Mouse (Mus musculus): ENCODE measurements at regions not wholly inside any gene's neighbourhood (a gene's known extent, or its start where the extent isn't known, plus 50 kb on each side); places are given as distances from the start of the nearest gene placed in this dataset.

DNA sequence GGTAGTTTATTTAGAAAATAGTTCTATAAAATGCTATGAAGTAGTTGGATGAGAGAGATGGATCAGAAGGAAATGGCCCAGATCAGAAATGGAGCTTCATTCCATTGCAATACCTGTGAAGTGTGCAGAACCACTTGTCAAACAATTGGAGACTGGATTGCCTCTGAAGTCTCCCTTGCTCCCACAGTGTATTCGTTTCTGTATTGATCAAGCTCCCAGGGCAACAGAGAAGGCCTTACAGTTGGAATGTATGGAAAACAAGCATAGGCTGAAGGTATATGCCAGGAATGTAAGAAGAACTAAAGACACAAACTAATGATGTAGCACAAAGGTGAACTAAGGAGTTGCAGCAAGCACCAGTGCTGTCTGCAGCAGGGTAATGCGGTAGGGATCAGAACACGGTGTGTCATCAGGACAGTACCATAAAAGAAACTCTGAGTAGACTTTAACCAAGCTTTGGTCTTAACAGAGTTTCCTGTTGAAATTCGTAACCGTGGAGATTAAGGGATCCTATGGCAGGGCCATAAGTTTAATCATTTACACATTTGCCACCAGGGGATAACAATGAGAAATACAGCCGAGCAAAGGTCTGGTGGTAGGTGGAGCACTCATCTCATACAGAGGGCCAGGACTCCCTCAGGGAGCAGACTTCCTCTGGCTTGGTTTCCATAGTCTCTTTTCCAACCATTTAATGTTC lies 732.9 kb upstream of the 2610301B20Rik start:
- DNase-seq (ENCODE audit: low read depth): no peak

DNA sequence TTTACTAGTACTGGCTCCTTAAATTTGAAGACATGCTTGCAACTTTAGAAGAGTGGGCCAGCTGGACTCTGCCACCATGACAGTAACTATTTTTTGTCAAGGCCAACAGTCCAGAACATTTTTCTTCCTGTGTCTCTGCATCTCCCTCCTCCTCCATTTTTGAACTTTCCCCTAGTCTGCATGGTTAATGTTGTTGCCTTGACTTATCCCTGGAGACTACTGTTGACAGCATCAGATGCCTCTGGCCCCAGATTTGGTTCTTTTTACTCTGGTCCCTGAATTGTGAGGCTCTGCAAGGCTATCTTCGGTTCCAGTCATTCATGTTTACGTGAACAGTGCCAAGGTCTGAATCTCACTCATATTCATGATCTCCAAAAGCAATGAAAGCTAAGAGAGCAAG lies 724.4 kb upstream of the 2610301B20Rik start:
- no peak for DNase-seq (ENCODE audit: low read depth)

DNA sequence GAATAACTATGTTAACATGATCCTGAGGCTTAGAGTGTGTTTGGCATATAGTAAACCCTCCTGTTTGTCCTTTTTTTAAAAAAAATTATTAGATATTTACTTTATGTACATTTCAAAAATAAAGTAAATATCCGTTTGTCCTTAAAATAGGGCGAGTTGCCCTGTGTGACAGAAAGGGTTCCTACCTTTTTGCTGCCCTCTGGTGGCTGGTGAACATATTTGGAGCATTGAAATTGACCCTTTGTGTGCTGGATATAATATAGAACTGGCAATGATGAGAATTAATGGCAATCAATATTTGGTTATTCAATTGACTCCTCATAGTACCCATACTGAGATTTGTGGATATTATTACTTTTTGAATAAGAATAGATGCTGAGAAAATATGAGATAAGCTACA lies 723.8 kb upstream of the 2610301B20Rik start:
- peak; percentile 23 for DNase-seq (ENCODE audit: low read depth)

DNA sequence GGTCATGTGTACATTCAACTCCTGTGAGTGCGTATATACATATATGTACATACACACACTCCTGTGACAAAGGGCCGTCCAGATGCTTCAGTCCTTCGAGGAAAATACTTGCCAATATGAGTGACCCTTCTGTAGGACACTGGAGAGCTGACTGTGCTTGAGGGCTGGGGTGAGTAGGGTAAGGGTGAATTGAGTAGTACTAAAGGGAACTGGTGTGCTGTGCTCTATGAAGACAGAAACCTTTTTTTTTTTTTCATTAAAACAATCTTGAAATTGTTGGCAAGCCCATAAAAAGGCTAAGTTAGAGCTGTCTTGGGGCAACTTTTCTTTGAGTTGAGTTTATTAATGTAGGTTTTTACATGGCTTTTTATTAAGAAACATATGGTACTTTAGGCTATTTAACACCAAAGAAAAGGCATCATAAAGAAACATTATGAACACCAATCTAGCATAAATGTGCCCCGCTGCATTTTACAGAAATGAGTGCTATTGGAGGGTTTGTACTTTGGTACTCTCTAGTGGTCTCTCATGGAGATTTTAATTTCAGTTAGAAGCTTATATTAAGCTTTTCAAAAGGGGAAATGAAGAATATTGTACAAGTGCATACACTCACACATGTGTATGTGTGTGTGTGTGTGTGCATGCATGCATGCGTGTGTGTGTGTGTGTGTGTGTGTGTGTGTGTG lies 718.5 kb upstream of the 2610301B20Rik start:
- no peak for DNase-seq (ENCODE audit: low read depth)

DNA sequence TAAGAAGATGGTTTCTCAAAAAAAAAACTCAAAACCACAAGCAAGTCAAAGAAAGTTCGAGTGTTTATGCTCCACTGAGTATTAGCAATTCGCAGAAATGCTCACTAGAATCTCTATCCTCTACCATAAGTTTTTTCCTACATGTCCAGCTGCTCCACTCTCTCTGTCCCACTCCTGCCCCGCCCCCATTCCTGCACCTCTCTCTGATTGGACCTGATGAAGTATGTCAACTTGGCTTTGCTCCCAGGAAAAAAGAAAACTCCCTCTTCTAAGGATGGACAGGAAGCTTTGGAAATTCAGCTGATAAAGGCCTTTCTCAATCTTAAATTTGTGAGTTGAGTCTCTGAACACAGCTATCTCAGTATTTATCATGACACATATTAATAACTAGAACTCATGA lies 684.4 kb upstream of the 2610301B20Rik start:
- no peak for DNase-seq (ENCODE audit: low read depth)

DNA sequence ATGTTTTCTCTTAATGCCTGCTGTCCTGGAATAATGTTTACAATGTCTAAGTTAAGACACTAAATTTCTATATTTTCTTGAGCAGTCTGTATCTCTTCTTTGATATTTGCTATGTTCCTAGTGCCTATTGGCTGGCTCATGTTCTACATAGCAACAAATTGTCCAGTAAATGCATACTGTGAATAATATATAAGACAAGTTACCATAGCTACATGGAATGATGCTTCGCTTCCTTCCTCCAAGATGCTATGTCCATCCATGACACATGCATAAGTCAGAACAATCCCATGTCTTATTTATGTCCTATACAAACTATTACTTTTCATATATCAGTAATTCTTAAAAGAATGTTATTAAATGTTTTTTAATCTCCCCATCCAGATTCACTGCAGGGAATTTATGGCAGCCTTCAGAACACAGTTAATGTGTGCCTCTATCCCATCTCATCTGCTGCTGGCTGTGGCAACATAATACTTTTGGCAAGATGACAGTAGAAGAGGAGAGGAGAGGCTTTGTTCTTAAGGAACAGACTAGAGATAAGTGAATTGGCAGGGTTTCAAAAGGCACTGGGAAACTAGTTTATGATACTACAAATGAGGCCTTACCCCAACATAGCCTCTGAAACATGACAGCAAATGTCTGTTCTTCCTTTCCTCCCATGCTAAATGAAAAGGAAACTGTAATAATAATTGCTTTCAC lies 676.9 kb upstream of the 2610301B20Rik start:
- DNase-seq (ENCODE audit: low read depth): no peak

DNA sequence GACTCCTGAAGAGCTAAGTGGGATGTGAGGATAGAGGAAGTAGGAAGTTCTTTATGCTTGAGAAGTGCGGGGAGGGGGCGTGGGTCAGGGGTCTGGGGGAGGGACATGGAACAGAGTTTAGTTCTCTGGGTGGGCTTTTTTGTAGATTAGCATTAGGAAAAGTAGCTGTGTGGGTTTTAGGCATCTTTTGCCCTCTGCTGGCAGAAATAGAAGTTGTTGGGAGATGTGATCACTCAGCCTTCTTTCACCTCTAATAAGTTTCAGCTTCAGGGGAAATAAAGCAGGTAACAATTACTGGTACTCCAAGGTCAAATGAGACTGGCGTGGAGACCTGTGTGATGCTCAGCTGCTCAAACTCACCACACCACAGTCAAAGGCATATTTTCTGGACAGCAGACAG lies 672.5 kb upstream of the 2610301B20Rik start:
- no peak for DNase-seq (ENCODE audit: low read depth)

DNA sequence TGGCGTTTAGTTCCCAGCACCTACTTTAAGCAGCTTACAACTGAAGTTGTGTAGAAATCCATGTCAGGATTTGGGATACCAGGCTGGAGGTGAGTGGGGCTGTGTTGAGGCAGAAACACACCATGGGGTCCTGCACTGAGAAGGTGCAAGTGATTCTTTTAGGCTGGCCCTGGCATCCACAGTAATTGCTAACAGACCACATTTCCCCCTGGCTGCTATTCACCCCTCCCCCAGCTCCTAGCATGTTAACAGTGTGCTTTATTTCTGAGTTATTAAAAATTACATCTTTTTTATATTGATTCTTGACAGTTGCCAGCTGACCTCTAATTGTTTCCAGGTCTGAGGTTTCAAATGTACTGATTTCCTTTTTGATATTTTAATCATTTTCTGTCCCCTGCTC lies 670.1 kb upstream of the 2610301B20Rik start:
- DNase-seq (ENCODE audit: low read depth): no peak

DNA sequence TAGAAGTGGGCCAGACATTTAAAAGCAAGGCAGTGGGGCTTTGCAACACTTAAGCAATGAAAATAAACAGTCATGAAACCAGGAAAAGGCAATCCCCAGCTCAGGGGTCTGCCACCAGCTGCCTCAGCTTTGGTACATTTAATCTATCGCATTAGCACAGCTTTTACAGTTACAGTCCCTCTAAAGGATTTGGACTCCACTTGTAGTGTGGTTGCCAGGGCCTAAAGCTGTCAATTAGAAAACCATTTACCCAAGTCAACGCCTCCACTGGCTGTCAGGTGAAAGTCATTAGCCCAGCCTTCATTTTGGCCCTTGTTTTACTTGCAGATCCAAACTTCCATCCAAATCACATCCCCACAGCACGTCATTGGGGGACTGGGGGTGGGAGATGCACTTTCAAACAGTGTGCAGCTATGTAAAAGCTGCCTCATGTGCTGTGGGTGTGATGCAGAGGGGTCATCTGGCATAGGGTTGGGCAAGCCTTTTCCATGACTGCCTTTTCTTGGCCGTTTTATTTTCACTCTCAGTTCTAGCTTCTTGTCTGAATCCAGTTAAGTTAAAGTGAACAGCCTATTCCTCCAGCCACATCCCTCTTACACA lies 664.9 kb upstream of the 2610301B20Rik start:
- no peak for DNase-seq (ENCODE audit: low read depth)

DNA sequence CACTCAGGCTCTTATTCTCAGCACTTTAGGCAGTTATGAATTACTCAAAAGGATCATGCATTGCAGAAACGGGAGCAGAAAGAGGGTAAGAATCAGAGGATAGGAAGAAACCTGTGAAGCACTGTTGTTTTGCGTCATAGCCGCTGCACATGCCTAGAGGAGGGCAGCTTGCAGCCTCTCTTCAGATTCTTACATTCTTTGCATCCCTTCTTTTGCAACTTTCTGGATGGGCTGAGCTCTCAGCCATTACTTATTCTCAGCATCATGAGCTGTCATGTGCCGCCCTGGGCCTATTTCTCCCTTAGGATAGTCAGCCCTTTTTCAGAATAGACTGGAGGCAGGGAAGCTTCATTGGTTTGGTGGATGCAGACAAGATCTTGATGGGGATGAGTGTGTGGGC lies 663.0 kb upstream of the 2610301B20Rik start:
- DNase-seq (ENCODE audit: low read depth): no peak

DNA sequence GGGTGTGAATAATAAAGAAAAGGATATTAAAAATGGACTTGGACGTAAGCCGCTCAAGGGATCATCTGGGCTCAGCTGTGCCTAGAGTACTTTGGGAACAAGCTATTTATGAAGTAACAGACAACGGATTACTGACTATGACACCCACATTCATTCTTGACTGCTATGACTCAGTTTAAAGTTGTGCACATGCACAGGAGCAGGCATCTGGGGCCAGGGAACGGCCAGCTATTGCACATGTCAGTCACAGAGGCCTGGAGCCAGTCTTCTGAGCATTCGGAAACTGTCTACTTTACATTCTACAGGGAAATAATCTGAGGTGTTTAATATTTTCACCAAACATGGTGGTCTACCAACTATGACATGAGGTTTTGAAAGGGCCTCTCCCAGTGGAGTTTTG lies 639.0 kb upstream of the 2610301B20Rik start:
- no peak for DNase-seq (ENCODE audit: low read depth)

DNA sequence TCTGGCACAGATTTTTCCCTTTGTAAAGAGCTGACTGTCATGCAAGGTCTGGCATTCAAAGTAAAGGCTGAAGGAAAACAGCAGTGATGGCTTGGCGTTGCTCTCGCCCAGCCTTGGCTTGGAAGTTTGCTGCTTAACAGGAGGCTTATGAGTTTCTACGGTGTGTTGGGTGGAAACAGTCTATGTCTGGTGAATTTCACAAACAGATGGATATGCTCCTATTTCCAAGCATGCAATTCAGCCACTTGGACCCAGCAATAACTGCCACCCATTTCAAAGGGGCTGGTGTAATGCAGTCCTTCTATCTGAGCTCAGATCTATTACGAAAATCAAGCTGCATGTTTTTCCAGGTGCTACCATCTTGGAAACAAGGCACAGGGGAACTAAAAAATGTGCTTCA lies 632.2 kb upstream of the 2610301B20Rik start:
- DNase-seq (ENCODE audit: low read depth): no peak

DNA sequence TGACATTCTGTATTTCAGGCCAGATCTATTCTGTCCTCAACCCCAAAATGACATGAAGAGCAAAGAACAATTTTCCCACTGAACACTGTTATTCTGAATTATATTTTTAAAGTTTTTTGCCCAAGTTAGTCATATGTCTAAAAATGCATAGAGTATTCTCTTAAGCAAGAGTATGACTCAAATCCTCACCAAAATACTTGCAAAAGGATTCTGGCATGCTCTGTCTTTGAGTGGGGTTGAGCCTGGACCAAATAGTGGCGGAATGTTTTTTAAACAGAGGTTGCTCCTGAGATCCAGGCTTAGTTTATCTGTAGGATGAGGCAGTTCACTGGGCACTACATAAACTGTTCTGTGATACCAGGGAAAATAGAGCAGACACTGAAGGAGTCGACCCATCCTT lies 631.4 kb upstream of the 2610301B20Rik start:
- DNase-seq (ENCODE audit: low read depth): no peak

DNA sequence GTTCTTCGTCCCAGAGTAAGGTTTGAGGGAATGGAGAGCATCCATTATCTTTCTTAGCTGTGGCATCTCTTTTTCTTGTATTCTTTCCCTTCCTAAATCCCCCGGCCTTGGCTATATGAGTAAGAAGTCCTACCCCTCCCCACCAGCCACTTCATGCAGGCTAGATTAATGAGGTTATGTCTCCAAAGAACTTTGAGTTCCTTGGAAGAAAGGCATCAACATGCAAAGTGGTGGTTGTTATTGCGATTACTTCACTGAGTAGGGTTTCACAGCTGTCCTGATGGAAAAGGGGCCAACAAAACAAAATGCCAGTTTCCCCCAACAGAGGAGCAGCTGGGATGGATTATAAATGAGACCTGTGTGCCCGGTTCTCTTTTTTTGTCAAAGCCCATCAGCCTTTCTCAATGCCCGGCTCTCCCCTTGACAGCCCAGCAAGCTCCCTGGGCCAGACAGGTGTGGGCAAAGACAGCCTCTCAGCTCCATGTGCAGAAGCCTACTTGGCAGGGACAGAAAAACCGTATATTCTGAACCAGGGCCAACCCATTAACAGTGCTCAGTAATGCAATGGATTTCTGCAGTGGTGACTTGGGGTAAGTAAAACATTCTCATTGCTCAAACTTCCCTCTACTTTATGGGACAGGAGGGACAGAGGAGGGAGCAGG lies 620.1 kb upstream of the 2610301B20Rik start:
- no peak for DNase-seq (ENCODE audit: low read depth)

DNA sequence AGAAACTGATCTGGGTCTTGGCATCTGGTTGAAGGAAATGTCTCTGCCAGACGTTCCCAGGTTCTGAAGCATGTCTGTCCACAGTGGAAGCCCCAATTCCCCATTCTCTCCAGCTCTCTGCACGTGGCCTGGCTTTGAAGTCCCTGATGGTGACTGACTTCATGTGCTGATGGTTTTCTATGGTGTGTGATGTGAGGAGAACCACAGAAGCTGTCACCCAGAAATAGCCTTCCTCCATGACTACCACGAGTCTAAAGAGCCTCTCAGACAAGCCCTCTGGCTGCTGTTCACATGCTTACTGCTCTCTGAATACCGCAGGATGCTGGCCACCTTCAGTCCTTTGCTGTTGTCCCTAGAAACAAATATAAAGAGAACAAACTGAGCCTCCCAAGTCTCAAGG lies 616.8 kb upstream of the 2610301B20Rik start:
- no peak for DNase-seq (ENCODE audit: low read depth)

DNA sequence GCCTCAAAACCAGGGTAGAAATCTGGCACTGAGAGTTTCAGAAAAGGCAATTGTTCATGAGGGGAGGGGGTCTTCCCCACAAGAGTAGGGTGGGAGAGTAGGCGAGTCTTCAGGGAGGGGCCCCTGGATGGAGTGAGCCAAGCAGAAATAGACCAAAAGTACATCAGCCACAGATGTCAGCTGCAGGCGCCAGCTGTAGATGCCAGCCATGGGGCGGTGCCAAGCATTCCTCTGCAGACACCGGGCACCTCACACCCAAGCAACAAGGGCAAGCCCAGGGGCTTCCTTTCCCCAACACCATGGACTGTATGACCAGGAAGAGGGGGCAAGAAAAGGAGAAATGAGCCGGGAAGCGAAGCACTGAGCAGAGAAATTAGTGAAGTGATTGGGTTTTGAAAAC lies 613.9 kb upstream of the 2610301B20Rik start:
- no peak for DNase-seq (ENCODE audit: low read depth)

DNA sequence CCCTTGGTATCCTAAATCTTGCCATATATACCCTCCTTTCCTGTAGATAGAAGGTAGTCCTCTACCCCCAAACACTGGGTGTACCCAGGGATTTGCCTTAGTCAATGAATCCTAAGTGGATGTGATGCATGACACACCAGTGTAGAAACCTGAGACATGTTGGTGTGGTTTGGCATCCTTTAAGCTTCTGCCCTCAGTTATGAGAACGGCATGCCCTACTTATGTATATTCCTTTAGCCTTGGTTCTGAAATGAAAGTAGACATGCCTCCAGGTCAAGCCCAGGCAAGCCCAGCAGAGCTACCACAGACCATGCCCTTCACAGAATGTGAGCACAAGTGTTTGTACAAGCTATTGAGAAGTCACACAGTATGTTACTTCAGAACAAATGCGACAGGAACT lies 608.4 kb upstream of the 2610301B20Rik start:
- no peak for DNase-seq (ENCODE audit: low read depth)

DNA sequence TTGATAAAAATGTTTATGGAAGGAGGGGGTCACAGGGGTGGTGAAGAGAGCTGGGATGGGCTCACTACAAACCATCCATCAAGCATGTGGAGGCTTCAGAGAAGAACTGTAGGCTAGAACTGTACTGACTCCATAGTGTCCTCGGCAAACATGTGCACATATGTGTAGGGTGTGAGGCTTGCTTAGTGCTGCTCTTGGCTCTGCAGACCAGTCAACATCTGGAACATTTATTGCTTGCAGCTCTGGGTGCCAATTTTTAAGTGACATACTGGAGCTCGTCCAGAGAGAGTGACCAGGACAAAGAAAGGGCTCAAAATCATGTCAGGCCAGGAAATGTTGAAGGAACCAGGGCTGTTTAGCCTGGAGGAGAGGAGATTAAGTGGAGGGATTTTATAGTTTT lies 588.7 kb upstream of the 2610301B20Rik start:
- DNase-seq (ENCODE audit: low read depth): no peak

DNA sequence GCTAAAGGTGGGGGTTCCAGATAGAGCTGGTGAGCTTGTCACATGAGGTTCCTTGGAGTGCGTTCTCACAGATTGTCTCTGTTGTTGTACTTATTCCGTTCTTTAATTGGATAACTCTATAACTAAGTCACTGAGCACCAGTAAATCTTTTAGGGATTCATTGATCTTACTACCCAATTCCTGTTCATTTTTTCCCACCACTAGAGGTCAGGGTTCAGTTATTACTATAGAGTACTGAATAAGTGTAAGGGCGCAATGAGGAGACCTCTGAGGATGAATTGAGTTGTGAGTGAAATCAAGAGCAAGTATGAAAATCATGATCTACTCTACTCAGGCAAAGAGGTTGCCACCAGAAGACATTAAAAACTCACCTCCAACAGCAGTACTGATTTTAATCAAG lies 584.0 kb upstream of the 2610301B20Rik start:
- DNase-seq (ENCODE audit: low read depth): no peak

DNA sequence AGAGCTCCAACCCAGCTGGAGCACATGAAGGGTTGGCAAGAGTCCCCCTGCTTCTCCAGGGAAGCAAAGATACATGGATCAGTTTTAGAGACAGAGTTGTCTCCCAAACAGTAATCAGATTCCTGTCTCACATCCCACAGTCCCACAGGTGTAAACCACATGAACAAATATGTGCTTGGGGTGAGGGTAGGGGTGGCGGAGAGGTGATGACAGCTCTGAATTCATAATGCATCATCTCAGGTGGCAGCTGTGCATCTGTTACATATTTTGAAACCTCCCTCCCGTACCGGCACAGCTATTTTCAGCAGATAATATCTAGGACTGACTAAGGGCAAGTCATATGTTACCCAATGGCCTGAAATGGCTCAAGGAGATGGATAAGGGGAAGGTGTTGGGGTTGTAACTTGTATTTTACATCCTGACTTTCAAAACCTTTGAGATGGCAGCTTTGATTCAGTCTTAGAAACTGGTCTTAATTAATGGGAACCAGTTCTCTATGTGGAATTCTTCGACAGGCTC lies 579.2 kb upstream of the 2610301B20Rik start:
- DNase-seq (ENCODE audit: low read depth): no peak

DNA sequence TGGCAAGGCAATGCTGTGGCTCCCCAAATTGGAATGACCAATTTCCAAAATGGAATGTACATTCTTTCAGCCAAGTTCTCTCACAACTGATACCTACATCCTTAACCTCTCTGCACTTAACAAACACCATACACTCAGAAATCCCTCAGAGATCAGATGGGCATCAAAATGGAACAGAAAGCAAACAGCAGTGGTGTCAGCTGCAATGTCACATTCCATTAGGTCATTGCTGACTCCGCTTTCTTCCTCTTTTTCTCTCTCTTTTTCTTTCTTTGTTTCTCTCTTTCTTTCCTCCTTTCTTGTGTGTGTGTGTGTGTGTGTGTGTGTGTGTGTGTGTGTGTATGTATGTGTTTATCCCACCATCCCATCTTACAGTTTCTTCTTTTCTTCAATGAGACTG lies 578.1 kb upstream of the 2610301B20Rik start:
- DNase-seq (ENCODE audit: low read depth): no peak

DNA sequence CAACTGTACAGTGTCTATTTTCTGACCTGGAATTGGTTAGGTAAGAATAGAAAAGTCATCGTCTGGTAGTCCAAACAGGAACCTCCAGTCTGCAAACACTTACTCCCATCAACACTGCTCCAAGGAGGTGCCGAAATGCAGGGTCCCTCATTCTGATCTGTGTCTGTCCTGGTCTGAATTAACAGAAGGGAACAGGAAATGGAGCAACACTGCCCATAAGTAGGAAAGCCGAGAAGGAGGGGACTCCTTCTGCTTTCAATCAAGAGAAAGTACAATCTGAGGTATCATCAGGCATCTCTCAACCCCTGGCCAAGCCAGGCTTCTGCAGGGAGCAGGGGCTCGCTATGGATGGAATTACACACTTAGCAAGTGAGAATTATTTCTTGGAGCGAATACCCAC lies 562.4 kb upstream of the 2610301B20Rik start:
- no peak for DNase-seq (ENCODE audit: low read depth)
